Mouse (Mus musculus) heart, embryonic 16.5 days (tissue): ENCODE data around the gene Hist1h4c. TPM values are rescaled to one million over a fixed set of nuclear protein-coding genes. Genes with fewer than 3 reads are reported as not detected.
"Not testable (repeated sequence)": the region's sequence is repeated elsewhere in the genome, so short reads cannot be mapped to it uniquely, and the experiment has no call there.

ENCODE experiments used
- ATAC-seq: fragments of 200-750 bp; cut with Nextera tagmentation; replicated peaks from 2 replicates; pipeline ENCODE4 v1.8.0; 2017; ENCODE audit warnings: moderate number of reproducible peaks; ENCODE audit not compliant: insufficient read depth, low FRiP score; ENCODE audit errors: extremely low read depth
- H3K27ac ChIP-seq: fragments of 300-500 bp; sonication (generic); 2 replicates; pipeline ENCODE4 v1.5.1; 2014; ENCODE audit warnings: mild to moderate bottlenecking, low read length, control low read depth, moderate library complexity
- H3K27me3 ChIP-seq: fragments of 300-500 bp; sonication (generic); 2 replicates; pipeline ENCODE4 v1.6.1; 2014; ENCODE audit warnings: low read length, mixed read lengths; ENCODE audit not compliant: control insufficient read depth, insufficient read depth
- H3K36me3 ChIP-seq: fragments of 300-500 bp; sonication (generic); 2 replicates; pipeline ENCODE4 v1.6.1; 2014; ENCODE audit not compliant: control insufficient read depth, insufficient read depth
- H3K4me1 ChIP-seq: fragments of 300-500 bp; sonication (generic); 2 replicates; pipeline ENCODE4 v1.6.1; 2014; ENCODE audit warnings: low read length, mixed read lengths; ENCODE audit not compliant: control insufficient read depth, insufficient read depth
- H3K4me2 ChIP-seq: fragments of 300-500 bp; sonication (generic); 2 replicates; pipeline ENCODE4 v1.6.1; 2014; ENCODE audit warnings: low read depth, mild to moderate bottlenecking, control low read depth, low read length
- H3K4me3 ChIP-seq: fragments of 300-500 bp; sonication (generic); 2 replicates; pipeline ENCODE4 v1.5.1; 2014; ENCODE audit warnings: mild to moderate bottlenecking, control low read depth, low read length
- H3K9ac ChIP-seq: fragments of 300-500 bp; sonication (generic); 2 replicates; pipeline ENCODE4 v1.6.1; 2014; ENCODE audit warnings: low read length, control low read depth
- H3K9me3 ChIP-seq: fragments of 300-500 bp; sonication (generic); replicated peaks from 2 replicates; pipeline ENCODE4 v1.6.1; 2016; ENCODE audit warnings: low read length; ENCODE audit not compliant: control insufficient read depth
- whole genome bisulfite sequencing: fragments of 180-500 bp; shearing (Covaris S2); extraction: QIAGEN DNeasy Blood & Tissue Kit; methylation state at CpG from one replicate; pipeline ENCODE4 v1.1.7; 2014; 5-methylcytosine and 5-hydroxymethylcytosine counted together
- polyA plus RNA-seq: library from polyadenylated mRNA; unstranded; fragments of >200 nt; fragmentation: Nextera tagmentation; extraction: Ambion mirVana; gene quantifications from 2 replicates; pipeline ENCODE4 v1.2.1, GENCODE M21; 2015

Gene Hist1h4c
- polyA plus RNA-seq, 1 experiment from 2014 or later = 1.9 TPM

DNA sequence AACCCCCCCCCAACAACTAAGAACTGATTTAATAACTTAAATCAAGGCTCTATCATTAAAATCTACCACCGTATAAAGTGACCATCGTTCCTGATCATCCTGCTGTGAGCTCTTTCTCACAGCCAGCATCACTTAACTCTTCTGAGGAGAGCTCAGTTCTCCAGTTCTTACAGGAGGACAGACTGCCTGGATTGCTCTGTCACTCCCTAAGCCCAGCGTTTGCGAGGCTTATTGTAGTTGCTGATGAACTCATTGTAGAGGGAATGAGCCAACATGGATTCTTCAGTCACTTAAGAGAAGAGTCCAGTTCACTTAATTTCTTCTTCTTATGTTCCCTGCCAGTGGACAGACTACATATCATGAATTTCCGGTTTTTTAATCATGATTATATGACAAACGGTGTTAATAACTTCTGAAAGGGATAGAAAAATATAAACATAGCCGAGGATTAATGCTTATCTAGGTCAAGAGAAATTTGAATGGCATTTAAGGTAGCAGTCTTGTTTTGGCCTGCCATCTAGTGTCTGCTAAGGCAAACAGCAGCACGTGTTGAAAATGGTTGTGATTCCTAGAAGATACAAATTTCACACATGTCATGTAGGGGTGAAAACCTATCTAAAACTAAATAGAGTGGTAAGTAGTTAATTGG lies 34.0 kb upstream of the Hist1h4c start:
- H3K4me1 ChIP-seq = no peaks in the 10 kb centered on the region
- ATAC-seq = no peak
- WGBS = 22% methylated on average over 8 of the region's 8 CpGs

DNA sequence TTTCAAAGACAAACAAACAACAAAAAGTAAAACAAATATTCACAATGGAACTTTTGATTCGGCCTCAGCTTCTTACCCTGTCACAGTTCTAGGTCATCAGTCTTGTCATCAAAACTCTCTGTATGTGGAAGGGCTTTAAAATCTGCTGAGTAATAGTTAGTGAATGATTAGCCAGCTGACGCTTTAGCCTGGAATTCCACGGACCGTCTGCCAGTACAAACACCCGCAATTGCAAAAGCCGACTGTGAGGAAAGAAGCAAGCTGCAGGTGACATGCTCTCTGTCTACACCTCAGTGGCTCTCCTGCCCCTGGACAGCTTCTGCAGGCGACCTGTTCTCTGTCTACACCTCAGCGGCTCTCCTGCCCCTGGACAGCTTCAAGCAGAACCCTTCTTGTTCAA lies 32.2 kb upstream of the Hist1h4c start:
- H3K9ac ChIP-seq = no peak overlapping the region
- WGBS = 16% methylated on average over 8 of the region's 8 CpGs
- H3K27ac ChIP-seq = no peak overlapping the region
- no peaks in the 10 kb centered on the region for H3K4me1 ChIP-seq
- ATAC-seq = no peak
- H3K4me3 ChIP-seq = no peak overlapping the region
- H3K4me2 ChIP-seq = no peak overlapping the region; the same call in 1 of the 2 replicates
- no peaks in the 10 kb centered on the region for H3K27me3 ChIP-seq
- H3K9me3 ChIP-seq = no peaks in the 10 kb centered on the region
- no peaks in the 10 kb centered on the region for H3K36me3 ChIP-seq

More for the DNA sequence above, 34.0 kb upstream of the Hist1h4c start:
- Histone ChIP-seq H3K27me3 (no peaks in the 10 kb centered on the region), H3K4me2 (no peak overlapping the region), H3K27ac (no peak overlapping the region), H3K36me3 (no peaks in the 10 kb centered on the region), H3K9ac (no peak overlapping the region), H3K9me3 (no peaks in the 10 kb centered on the region), H3K4me3 (no peak overlapping the region)

DNA sequence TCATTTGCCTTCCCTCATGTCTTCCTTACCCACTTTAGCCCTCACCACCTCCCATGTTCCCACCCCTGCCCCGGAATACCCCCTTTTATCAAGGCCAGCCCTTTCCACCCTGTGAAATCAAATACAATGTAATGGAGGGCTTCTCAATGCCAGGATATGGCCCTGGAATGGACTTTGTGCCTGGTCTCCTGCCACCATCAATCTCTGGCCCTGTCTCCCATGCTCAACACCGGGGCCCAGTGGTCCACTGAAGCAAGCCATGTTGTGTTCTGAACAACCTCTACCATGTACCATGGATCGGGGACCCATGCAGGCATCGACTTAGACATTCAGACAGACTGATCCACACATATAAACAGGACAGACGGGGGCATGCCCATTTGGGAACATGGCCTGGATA lies 31.5 kb upstream of the Hist1h4c start:
- no peaks in the 10 kb centered on the region for H3K27me3 ChIP-seq
- H3K4me2 ChIP-seq = no peak overlapping the region
- H3K9ac ChIP-seq = no peak overlapping the region
- H3K4me1 ChIP-seq = no peaks in the 10 kb centered on the region; the same call in 1 of the 2 replicates
- H3K27ac ChIP-seq = no peak overlapping the region
- H3K36me3 ChIP-seq = no peaks in the 10 kb centered on the region
- H3K4me3 ChIP-seq = no peak overlapping the region
- H3K9me3 ChIP-seq = no peaks in the 10 kb centered on the region
- ATAC-seq = no peak
- 93% methylated on average over 5 of the region's 5 CpGs for WGBS

DNA sequence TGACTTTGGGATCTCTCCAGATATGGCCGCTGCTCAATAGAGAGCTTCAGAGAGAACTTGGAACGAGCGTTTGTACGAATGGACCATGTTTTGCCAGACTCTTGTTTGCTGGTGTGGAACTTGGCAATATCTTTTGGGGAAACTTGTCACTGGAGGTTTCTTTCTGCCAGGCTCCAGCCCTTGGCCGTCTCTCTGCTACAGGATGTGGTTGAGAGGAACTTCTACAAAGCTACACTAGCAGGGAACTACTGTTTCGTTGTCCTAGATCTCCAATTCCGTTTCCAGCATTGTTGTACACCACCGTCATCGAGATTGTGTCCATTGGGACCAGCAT lies 30.9 kb upstream of the Hist1h4c start:
- no peak for ATAC-seq
- Histone ChIP-seq H3K4me3 (no peak overlapping the region), H3K9me3 (no peaks in the 10 kb centered on the region), H3K36me3 (no peaks in the 10 kb centered on the region), H3K27ac (no peak overlapping the region), H3K4me1 (peaks cover under 1% of the 10 kb centered on the region), H3K27me3 (no peaks in the 10 kb centered on the region), H3K4me2 (no peak overlapping the region), H3K9ac (no peak overlapping the region)
- WGBS = 85% methylated on average over 9 of the region's 9 CpGs

DNA sequence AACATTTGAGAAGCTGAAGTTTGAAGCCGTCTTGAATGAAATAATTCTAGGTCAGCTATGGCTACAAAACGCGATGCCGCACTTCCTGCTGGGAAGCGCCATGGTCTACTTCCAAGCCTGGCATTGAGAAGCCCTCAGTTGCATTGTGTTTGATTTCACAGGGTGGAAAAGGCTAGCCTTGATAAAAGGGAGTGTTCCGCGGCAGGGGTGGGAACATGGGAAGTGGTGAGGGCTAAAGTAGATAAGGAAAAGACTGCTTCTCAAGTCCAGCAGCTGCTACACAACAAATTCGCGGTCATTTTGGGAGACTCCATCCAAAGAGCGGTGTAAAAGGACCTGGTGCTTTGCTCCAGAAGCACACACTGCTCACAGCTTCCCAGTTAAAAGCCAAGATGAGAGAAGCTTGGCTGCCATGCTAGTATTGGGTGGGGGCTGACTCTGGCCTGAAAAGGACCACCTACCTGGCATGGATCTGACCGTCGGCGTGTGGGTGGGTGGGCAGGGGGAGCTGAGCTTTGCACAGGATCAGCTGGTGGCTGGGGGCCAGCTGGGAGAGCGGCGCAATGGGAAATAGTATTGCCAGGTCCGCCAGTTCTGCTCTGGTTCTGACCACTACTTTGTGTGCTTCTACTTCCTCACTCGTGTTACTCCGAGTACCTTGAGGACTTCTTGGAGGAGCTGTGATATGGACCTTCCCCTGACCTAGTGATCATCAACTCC lies 30.4 kb upstream of the Hist1h4c start:
- 70% methylated on average over 18 of the region's 18 CpGs for WGBS
- no peak overlapping the region for H3K4me2 ChIP-seq
- H3K9me3 ChIP-seq = no peaks in the 10 kb centered on the region
- H3K4me3 ChIP-seq = no peak overlapping the region
- H3K4me1 ChIP-seq = peaks cover 2% of the 10 kb centered on the region
- no peak overlapping the region for H3K27ac ChIP-seq
- no peaks in the 10 kb centered on the region for H3K27me3 ChIP-seq
- no peak overlapping the region for H3K9ac ChIP-seq
- ATAC-seq = no peak
- no peaks in the 10 kb centered on the region for H3K36me3 ChIP-seq

DNA sequence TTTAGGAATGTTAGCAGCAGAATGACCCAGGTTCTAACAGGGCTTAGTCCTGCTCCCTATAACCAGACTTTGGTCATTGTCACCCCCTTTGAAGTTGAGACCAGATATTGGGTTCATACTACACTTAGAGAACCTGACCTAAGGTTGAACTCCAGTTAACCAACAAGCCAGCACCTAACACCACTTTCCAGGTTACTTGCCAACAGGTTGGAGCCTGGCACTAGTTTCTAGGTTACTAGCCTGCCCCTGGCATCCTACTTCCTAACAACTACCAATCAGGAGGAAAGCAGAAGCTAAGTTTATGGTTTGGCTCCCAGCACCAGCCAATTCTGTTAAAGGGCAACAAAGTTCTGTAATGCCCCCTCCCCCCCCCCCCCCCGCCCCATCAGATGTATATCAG lies 27.0 kb upstream of the Hist1h4c start:
- Histone ChIP-seq H3K4me2 (no peak overlapping the region), H3K27ac (no peak overlapping the region), H3K4me3 (no peak overlapping the region), H3K4me1 (peaks cover 2% of the 10 kb centered on the region), H3K9me3 (no peaks in the 10 kb centered on the region), H3K27me3 (no peaks in the 10 kb centered on the region), H3K9ac (no peak overlapping the region), H3K36me3 (no peaks in the 10 kb centered on the region)
- whole genome bisulfite sequencing = no CpG with 5 or more reads among the region's 1 CpGs
- no peak for ATAC-seq

DNA sequence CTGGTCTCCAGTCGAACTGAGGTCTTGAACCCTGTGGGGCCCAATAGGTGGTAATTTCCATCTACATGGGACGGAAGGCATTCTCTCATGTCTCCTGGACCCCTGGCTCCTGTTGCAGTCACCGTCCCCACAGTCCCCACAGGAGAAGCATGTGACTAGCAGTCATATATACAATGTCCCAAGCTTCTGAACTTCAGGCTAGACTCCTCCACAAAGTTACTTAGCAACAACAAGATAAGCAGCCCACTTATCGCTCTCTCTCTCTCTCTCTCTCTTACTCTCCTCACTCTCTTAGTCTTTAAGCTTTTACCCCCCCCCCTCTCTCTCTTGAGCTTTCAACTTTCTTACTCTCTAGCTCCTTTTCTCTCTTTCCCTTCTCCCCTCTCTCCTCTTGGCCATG lies 26.0 kb upstream of the Hist1h4c start:
- Histone ChIP-seq H3K4me3 (no peak overlapping the region), H3K27ac (no peak overlapping the region), H3K9ac (no peak overlapping the region), H3K36me3 (no peaks in the 10 kb centered on the region), H3K4me1 (peaks cover 2% of the 10 kb centered on the region), H3K9me3 (no peaks in the 10 kb centered on the region), H3K27me3 (no peaks in the 10 kb centered on the region), H3K4me2 (no peak overlapping the region)
- no peak for ATAC-seq
- WGBS = 48% methylated on average over 4 of the region's 4 CpGs

DNA sequence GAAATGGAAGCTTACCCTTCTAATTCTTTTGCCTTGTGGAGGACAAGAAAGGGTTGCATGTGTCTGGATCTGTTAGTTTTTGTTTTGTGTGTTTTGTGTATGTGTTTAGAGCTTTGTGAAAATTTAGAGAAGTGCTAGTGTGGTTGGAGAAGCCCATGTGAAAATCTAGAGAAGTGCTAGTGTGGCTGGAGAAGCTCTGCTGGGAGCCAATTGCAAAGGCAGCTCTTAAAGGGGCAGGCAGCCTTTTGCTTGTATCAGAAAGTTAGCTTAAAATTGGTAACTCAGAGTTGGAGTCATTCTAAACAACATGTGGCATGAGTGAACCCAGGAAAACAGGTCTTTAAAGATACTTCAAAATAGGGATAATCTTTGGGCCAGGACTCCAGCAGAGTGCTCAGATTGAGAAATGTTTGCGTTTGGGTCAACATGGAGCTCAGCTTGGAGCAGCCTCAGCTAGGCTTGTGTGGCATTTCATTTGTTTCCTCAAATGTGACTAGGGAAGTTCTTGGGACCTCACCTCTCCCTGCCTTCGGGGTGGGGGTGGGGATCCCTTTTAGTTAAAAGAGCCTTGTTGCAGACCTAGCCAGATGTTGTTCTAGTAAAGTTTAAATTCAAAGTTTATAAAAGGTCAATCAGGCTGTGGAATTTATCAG lies 19.5 kb upstream of the Hist1h4c start:
- H3K27me3 ChIP-seq, H3K36me3 ChIP-seq, H3K27ac ChIP-seq, H3K9me3 ChIP-seq, H3K4me3 ChIP-seq, H3K4me1 ChIP-seq, ATAC-seq, H3K9ac ChIP-seq, H3K4me2 ChIP-seq: not testable (repeated sequence)
- 29% methylated on average over 2 of the region's 2 CpGs for WGBS

DNA sequence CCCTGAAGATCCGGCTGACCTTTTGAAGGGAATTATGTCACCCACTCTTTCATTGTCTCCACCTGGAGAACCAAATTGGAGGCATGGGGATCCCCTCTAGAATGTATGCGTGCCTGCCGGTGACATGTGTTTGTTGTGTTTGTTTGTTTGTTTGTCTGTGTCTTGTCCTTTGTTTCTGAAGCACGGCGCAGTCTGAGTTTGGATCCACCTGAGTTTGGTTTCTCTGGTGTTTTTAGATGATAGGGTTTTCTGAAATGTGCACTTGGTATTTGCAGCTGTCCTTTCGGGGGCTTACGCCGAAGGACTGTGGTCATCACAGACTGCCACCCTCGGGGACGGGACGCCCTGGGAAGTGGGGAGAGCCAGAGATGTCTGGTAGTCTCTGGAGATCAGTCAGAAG lies 18.9 kb upstream of the Hist1h4c start:
- no peak for ATAC-seq
- no peak overlapping the region for H3K4me3 ChIP-seq
- H3K27me3 ChIP-seq = no peaks in the 10 kb centered on the region
- no peak overlapping the region for H3K9ac ChIP-seq
- H3K4me2 ChIP-seq = no peak overlapping the region
- 49% methylated on average over 11 of the region's 11 CpGs for WGBS
- H3K9me3 ChIP-seq = no peaks in the 10 kb centered on the region
- H3K27ac ChIP-seq = no peak overlapping the region
- H3K4me1 ChIP-seq = no peaks in the 10 kb centered on the region
- H3K36me3 ChIP-seq = no peaks in the 10 kb centered on the region
